Mouse (Mus musculus): ENCODE data around the gene Stk36.

Stk36 gene

DNA sequence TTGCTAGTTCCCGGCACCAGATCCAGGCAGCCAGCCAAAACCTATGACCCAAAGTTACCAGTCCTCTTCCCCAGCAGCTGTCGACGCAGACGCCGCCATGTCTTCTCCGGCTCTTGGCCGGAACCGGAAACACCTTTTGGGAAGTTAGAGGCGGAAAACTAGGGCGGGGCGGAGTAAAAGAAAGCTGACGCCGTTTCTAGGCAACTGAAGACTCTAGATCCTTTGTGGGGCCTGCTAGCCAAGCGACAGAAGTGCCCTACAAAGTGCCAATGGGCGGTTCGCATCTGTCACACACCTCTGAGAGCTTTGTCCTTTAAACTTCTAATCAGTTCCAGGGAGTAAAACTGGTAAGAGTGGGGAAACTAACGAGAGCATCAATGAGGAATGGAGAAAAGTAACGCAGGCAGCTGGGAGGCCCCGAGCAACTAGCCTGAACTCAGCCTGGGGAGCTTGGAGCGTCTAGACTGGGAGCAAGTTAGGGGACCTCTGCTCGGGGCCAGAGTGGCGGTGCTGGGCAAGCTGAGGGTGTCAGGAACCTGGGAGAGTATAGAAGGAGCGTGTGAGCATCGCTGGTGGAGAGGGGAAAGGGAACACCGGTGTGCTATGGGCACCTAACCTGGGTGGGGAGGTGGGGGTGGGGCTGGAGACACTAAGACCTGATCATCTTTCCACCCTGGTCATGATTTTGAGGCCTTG, at the start of gene Stk36, which contains the start of gene Rnf25:
Stk36 (plus strand) TSS at position 179 of the 696 bp plus-strand sequence.
Rnf25 (minus strand) TSS at position 131 of the 696 bp plus-strand sequence.
- in situ Hi-C loops (cut with MboI; ENCODE audit: unreplicated experiment in 2 of 2): no loop called here

DNA sequence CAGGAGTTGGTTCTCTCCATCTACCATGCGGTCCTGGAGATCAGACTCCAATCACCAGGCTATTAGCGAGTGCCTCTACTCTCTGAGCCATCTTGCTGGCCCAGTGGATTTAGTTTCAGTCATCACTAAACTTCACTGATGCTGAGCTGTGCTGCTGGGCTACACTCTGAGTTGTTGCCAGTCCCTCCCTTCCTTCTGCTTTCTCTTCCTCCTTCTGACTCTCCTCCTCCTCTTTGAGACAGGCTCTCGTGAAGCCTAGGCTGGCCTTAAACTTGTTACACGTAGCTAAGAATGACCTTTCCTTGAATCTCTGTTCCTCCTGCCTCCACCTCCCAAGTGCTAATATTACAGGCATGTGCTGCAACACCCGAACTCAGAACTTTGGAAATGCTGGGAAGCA, 42.2 kb upstream of the Stk36 start:
- in situ Hi-C loops (cut with MboI; ENCODE audit: unreplicated experiment in 2 of 2): no loop called here

DNA sequence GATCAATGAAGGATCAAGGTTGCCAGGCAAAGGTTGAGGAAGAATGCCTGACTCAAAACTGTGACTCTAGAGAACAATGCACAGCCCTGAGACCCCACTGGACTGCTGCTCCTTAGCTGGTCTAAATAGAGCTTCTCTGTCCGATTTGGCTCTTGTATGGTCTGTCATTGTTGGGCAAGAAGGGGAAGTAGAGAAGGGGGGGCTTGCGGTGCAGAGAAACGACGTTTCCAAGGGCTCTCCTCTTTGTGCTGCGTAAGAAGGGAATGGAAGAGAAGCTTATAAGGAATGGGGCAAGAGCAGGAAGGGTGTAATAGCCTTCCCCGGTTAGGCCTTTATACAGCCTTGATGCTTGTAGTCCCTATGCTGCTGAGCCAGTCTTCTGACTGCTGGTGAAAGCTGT, 35.4 kb upstream of the Stk36 start:
- in situ Hi-C loops (cut with MboI; ENCODE audit: unreplicated experiment in 2 of 2): no loop called here

DNA sequence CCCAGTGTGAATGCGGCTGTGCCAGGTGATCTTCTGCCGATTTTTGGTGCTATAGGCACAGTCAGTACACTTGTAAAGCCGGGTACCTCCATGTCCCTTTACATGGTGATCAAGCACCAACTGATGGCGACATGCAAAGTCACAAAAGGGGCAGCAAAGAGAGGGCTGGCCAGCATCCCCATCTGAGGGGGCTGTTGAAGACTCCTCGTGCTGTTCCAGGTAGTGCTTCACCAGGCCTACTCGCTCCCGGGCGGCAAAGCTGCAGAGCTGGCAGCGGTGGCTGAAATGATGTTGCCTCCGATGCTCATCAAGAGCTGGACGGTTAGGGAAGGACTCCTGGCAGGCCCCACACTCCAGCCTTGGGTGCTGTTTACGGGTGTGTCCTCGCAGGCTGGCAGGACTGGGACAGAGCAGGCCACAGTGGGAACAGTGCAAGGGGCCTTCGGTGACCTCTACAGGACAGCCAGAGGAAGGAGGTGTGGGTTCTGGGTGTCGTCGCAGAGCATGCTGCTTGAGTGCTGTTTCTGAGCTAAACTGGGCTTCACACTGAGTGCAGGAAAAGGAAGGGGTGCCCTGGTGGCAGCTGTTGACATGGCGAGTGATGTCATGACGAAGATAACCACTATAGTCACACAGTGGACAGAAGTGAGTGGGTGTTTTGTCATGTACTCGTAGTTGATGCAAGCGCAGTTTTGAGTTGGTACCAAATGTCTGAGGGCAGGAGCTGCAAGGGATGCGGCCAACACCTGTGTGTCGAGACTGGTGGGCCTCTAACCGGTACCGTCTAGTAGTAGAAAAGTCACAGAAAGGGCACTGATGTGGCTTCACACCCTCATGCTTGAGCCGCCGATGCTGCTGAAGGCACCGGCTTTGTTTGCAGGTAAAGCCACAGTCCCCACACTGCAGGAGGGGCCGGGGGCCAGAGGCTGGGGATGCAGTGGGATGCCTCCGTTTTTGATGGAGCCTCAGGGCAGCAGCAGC, 31.2 kb upstream of the Stk36 start:
- in situ Hi-C loops (cut with MboI; ENCODE audit: unreplicated experiment in 2 of 2): no loop called here

DNA sequence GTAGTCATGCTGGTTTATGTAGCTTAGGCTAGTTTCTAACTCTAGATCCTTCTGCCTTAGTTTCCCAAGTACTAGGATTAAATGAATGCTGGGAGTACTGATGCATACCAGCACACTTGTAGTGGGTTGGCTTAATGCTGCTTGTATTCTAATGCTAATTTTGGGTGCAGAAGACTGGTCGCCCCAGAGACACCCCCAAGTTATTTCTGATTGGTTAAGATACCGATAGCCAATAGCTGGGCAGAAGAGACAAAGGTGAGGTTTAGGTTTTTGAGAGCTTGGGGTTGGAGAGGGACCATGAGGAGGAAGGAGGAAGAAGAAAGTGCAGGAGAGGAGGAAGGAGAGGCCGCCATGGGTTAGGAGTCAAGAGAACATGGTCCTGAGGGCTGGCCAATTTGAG, 18.6 kb upstream of the Stk36 start:
- in situ Hi-C loops (cut with MboI; ENCODE audit: unreplicated experiment in 2 of 2): no loop called here

DNA sequence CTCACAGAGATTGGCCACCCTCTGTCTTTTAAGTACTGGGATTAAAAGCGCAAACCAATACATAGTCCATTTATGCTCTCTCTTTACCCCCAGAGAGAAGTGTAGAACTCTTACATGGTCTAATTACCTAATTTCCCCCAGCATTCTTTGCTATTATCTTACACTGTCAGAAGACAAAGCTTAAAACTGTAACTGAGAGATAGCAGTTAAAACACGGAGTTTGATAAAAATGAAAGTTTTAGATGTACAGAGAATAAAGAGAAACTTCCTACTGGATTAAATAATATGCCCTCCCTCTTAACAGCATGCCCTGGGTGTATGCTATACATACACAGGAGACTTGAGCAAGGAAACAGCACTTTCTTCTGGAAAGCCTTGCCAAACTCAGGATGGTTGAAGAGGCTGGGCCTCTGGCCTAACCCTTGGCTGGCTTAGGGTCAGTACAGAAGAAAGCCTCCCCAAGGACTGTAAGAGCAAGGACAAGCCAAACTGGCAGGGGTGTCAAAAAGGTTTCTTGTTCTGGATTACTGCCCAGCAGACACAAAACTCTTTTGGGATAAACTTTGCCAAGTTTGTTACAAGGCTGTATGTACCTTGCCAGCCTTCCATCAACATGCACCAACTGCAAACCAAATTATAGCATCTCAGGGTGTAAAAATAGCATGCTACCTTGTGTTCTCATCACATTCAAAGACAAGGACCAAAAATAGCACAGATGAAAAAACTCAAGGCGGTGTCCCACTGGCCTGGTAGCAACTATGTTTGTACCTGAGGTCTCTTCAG, 16.4 kb upstream of the Stk36 start:
- in situ Hi-C loops (cut with MboI; ENCODE audit: unreplicated experiment in 2 of 2): loop anchor here in 1 of 2 experiments (5.0 kb wide), 1 partner anchor 732 kb away; the partner anchor contains the start of gene Dnpep

DNA sequence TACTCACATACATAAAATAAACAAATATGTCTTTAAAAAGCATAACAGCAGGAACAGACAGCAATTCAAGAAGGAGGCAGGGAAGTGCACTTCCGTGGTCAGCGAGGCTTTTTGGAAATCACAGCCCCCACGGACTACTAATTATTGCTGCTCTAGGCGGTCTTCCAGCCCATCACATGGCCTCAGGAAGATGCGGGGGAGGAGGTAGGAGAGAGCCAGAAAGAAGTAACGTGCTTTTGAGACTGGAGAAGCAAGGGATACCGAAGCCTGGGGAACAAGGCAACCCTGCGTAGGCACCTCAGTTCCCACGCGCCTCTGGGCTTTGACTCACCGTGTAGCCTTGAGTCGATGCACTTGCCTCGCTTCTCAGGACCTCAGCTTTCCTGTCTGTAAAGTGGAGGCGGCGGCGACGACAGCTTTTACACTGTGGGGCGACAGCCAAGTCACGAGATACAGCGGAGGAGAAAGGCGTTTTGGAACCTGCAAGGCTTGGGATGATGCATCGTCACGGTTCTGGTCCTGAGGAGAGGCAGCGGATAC, 13.9 kb upstream of the Stk36 start:
- in situ Hi-C loops (cut with MboI; ENCODE audit: unreplicated experiment in 2 of 2): loop anchor here in 1 of 2 experiments (5.0 kb wide), 1 partner anchor 730 kb away; the partner anchor contains the start of gene Dnpep

DNA sequence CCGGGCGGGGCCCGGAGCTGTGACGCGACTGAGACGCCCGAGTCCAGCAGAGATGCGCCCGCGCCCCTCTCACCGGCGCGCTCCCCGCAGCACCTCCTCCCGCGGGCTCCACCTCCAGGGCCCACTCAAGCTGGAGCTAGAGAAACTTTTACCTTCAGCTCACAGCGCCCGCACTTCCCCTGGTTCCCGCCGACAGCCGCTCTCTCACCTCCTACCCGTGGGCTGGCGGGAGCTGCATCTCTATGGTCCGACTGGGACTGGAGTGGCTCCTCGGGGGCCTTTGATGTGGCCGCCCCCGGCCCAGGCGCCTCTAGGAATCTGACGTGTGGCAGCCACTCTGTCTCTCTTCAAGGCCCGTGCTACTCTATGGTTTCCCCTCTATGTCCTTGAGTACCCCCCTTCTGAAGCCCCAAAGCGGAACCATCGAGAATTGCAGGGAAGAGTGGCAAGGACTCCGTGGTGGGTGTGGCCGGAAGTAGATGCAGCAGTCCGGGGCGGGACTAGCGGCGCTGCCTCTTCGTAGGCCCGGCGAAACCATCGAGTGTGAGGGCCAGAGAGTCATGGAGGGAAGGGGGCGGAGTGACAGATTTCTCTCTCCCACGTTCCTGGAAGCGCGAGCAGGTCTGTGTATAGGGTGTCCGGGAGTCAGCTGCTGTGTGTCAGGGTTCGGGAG, 13.3 kb upstream of the Stk36 start, which contains the start of the genes Zfp142 and Bcs1l:
Zfp142 (minus strand) TSS at position 474 of the 673 bp plus-strand sequence.
Bcs1l (plus strand) TSS at position 517 of the 673 bp plus-strand sequence.
- in situ Hi-C loops (cut with MboI; ENCODE audit: unreplicated experiment in 2 of 2): loop anchor here in 1 of 2 experiments (5.0 kb wide), 1 partner anchor 729 kb away; the partner anchor contains the start of gene Dnpep

DNA sequence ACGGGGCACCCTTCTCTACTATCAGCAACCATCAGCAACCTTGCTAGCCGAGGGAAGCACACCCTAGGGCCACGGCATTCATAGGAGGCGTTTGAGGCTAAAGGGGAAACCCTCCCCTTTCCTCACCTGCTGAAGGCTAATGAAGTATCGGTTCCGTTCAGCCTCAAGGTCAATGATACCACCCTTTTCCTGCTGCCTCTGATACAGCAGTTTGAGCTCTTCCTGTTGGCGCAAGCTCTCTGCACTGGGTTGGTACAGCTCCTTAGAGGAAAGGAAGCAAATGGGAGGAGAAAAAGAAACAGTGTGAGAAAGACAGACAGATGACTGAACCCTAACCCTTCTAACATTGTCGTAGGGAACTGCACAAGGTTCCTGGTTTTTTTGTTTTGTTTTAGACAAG, 6.8 kb upstream of the Stk36 start:
- in situ Hi-C loops (cut with MboI; ENCODE audit: unreplicated experiment in 2 of 2): loop anchor here (5.0 to 10.0 kb wide), 2 partner anchors 723 to 930 kb away; partner anchors contain the start of genes Dnpep (in 1 of the 2) and Stk11ip (in 1 of the 2)

DNA sequence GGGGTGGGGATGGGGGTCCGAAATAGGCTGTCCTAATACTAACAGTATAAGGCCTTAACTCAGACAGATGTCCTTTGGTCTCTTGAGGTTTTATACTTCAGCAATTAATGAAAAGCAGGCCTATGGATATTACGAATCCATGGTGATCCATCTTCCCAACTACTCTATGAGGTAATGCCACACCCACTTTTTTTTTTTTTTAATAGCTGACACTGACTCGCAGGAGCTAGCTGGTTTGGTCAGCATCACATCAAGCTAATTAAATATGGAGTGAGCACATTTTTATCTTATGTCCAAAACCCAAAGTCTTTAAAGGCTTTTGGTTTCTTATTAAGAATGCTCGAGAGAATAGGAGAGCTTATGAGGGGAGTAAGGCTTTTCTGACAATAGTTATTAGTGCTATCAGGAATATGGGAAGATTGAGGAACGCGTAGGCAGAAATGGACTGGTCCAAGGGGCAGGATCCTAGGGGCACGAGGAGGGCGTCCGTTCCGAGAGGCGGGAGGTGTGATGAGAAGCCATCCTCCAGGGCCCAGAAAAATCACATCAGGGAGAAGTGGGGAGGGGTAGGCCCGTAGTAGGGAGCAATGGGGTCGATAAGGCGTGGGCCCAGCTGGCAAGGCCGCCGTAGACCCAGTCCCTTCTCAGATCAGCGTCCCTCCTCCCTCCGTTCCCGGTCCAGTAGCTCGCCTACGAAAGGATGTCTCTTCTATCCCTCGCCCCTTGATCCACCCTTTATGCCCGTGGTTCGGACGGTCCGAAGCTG, 561 bp upstream of the Stk36 start:
- in situ Hi-C loops (cut with MboI; ENCODE audit: unreplicated experiment in 2 of 2): no loop called here

DNA sequence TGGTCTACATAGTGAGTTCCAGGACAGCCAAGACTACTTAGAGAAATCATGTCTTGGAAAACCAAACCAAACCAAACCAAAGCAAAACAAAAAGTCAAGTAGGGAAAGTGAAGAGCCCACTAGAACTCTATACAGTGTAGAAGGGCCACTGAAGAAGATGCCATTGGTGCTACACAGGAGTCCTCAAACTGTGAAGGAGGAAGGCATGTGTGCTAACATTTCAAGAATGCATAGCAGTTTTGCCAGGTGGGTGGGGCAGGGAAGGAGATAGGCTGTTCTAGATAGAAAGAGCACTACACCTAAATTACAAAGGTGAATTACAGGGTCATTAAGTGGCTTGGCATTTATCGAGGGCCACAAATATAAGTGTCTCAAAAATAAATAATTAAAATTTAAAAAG, 22.9 kb downstream of the Stk36 start:
- in situ Hi-C loops (cut with MboI; ENCODE audit: unreplicated experiment in 2 of 2): no loop called here

DNA sequence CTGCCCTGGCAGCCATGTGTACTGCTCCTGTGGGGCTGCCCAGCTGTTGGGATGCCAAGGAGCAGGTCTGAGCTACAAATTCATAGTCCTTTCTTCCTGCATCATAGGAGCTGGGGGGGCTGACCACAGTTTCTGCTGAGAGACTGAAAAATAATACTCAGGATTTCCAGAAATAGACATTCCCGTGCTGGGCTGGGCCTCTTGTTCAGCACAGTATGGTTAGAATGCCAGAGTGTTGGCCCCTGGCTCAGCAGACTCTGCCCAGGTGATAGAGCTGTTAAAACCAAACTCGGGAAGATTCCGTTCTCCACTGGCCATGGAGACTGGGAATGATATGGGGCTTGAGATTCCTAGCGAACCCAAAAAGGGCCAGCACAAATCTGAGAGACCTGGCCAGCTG, 24.8 kb downstream of the Stk36 start:
- in situ Hi-C loops (cut with MboI; ENCODE audit: unreplicated experiment in 2 of 2): no loop called here

DNA sequence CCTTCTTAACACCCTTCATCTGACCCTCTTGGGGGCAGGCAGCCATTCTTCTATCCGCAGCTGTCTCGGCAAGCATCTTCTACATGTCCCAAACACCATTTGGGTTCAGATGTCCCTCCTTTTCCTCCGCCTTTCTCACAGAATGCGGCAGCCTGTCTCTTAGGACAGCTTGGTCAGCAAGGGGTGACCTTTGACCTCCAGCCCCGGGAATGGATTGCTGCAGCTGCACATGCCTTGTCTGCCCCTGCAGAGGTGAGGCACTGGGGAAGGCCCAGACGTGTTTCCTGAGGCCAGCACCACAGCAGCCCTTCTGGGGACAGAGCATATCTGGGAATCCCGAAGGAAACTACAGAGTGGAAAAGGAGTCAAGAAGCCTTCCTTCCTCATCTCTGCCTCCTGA, 26.8 kb downstream of the Stk36 start:
- in situ Hi-C loops (cut with MboI; ENCODE audit: unreplicated experiment in 2 of 2): no loop called here

DNA sequence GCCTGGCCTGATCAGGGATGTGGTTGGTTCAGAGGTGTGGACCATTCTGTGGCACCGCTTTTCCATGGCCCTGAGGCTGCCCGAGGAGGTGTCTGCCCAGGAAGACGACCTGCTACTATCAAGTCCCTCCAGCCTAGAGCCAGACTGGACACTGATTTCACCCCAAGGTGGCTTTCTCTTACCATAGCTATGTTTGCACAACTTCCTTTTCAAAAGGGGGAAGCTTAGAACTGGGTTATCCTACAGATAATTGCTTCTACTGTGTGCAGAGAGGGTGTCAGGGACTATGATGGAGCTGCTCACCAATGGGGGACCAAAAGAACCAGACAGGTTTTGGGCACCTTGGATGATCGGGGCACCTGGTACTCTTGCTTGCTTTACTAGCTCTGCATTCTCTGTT, 31.5 kb downstream of the Stk36 start:
- in situ Hi-C loops (cut with MboI; ENCODE audit: unreplicated experiment in 2 of 2): no loop called here

DNA sequence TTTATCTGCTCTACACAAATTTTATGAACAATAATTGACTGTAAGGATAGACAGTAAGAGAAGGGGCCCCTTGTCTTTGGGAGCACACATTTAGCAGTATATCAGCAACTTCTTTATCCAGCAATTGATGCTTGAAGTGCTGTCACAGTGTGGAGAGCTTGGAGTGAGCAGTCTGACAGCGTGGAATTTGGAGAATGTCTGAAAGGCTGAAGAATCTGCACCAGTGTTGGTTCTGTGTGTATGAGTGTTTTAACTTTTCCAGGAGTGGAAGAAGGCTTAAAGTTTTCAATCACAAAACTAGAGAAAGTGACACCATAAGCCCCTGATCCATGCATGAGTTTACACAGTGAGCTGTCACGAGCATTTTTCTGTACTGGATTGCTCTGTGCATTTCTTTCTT, 42.3 kb downstream of the Stk36 start:
- in situ Hi-C loops (cut with MboI; ENCODE audit: unreplicated experiment in 2 of 2): loop anchor here (10.0 kb wide), 1 partner anchor 111 kb away; no protein-coding TSS in a partner anchor

DNA sequence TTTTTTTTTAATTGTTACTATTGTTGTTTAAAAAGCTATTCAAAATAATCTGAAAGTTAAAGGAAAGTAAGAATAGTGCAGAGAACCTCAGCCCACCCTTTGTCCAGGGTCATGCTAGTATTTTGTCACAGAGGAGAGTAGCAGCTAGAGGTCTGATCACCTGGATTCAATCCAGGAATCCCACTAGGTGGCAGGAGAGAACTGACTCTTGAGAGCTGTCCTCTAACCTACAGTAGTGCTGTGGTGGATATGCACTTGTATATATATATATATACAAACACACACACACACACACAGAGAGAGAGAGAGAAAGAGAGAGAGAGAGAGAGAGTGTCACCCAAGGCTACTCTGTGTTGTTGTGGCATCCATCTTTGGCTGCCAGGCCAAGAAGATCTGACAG, 42.7 kb downstream of the Stk36 start:
- in situ Hi-C loops (cut with MboI; ENCODE audit: unreplicated experiment in 2 of 2): loop anchor here (10.0 kb wide), 1 partner anchor 111 kb away; no protein-coding TSS in a partner anchor

DNA sequence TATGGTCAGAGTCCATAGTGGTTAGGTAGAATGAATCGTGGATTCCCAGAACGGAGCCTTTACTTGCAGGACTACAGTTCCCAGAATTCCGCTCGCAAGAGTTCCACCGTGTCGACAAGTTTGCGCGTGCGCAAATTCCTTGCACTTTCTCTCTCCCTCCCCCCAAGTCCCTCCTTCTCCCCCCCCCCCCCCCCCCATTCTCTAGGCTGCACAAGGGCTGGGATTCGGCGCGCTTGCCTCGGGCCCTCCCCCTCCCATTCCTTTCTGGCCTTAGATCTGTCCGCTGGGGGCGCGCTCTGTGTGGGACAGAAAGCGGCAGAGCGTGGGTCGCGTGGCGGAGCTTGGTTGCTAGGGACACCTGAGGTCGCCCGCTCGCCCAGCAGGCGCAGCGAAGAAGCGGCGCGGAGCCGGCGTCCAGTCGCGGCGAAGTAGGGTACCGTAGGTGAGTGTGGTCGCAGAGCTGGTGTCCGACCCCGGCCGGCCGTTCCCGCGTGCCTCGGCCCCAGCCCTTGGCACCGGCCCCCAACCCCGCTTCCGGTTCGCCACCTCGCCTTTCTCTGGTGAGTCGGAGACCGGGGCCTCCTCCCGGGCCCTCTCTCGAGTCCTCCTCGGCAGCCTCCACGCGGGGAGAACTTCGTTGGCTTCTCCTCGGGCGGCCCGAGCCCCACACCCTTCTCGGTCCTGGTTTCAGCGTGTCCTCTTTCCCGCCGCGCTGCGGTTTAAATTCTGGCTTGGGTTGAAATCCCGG, 60.4 kb downstream of the Stk36 start, which contains the start of gene Ttll4:
Ttll4 (plus strand) TSS at position 298 of the 748 bp plus-strand sequence.
- in situ Hi-C loops (cut with MboI; ENCODE audit: unreplicated experiment in 2 of 2): loop anchor here in 1 of 2 experiments (10.0 kb wide), 1 partner anchor 157 kb away; the partner anchor contains the start of gene Cnot9
